Mouse (Mus musculus) lung, embryonic 14.5 days (tissue): ENCODE results near the gene Gm10273. TPM values are rescaled to one million over a fixed set of nuclear protein-coding genes. Genes with fewer than 3 reads are reported as not detected.

Experiments
- ATAC-seq: fragments of 200-750 bp; cut with Nextera tagmentation; 2 replicates; pipeline ENCODE4 v1.8.0; 2017; ENCODE audit warnings: mild to moderate bottlenecking, moderate TSS enrichment, moderate library complexity; ENCODE audit not compliant: insufficient read depth
- DNase-seq: peaks from one replicate; pipeline ENCODE4 v3.0.0-alpha.2; 2015
- H3K27ac ChIP-seq: fragments of 300-500 bp; sonication (generic); 2 replicates; pipeline ENCODE4 v1.5.1; 2014; ENCODE audit warnings: low read depth, mild to moderate bottlenecking, moderate library complexity
- H3K27me3 ChIP-seq: fragments of 300-500 bp; sonication (generic); 2 replicates; pipeline ENCODE4 v1.6.1; 2014; ENCODE audit warnings: low read length, control low read depth; ENCODE audit not compliant: insufficient read depth
- H3K36me3 ChIP-seq: fragments of 300-500 bp; sonication (generic); 2 replicates; pipeline ENCODE4 v1.6.1; 2014; ENCODE audit warnings: control low read depth; ENCODE audit not compliant: insufficient read depth
- H3K4me1 ChIP-seq: fragments of 300-500 bp; sonication (generic); 2 replicates; pipeline ENCODE4 v1.6.1; 2014; ENCODE audit warnings: antibody characterized with exemption, control low read depth; ENCODE audit not compliant: insufficient read depth
- H3K4me2 ChIP-seq: fragments of 300-500 bp; sonication (generic); 2 replicates; pipeline ENCODE4 v1.6.1; 2014; ENCODE audit warnings: mild to moderate bottlenecking
- H3K4me3 ChIP-seq: fragments of 300-500 bp; sonication (generic); 2 replicates; pipeline ENCODE4 v1.5.1; 2014; ENCODE audit warnings: low read depth, low read length
- H3K9ac ChIP-seq: fragments of 300-500 bp; sonication (generic); 2 replicates; pipeline ENCODE4 v1.6.1; 2014
- H3K9me3 ChIP-seq: fragments of 300-500 bp; sonication (generic); 2 replicates; pipeline ENCODE4 v1.6.1; 2016; ENCODE audit warnings: low read depth, low read length, control low read depth
- CTCF ChIP-seq: IDR thresholded peaks from 2 replicates; pipeline ENCODE4 v1.5.1; 2016; ENCODE audit warnings: antibody characterized with exemption, low read depth
- WGBS: fragments of 180-500 bp; shearing (Covaris S2); extraction: QIAGEN DNeasy Blood & Tissue Kit; methylation state at CpG from one replicate; pipeline ENCODE4 v1.1.7; 2014; 5-methylcytosine and 5-hydroxymethylcytosine counted together
- polyA plus RNA-seq: library from polyadenylated mRNA; unstranded; fragments of >200 nt; fragmentation: Nextera tagmentation; extraction: Ambion mirVana; gene quantifications from 2 replicates; pipeline ENCODE4 v1.2.1, GENCODE M21; 2014

Gm10273 gene
- polyA plus RNA-seq, 1 experiment from 2014 or later, result 19.0 TPM

GRCm38 (mm10) chr10:59424453-59424852 lies 29.0 kb downstream of the Gm10273 start:
- no peak overlapping the region for H3K9ac ChIP-seq
- H3K36me3 ChIP-seq, result no peaks in the 10 kb centered on the region
- H3K4me1 ChIP-seq, result no peaks in the 10 kb centered on the region
- WGBS, result 36% methylated on average over 3 of the region's 3 CpGs
- no peak for TF ChIP-seq CTCF
- no peak overlapping the region for H3K4me3 ChIP-seq
- no peaks in the 10 kb centered on the region for H3K27me3 ChIP-seq
- H3K27ac ChIP-seq, result no peak overlapping the region
- peak; percentile 24 for DNase-seq
- no peak overlapping the region for H3K4me2 ChIP-seq
- H3K9me3 ChIP-seq, result no peaks in the 10 kb centered on the region
- ATAC-seq, result no peak

- Histone ChIP-seq H3K4me1 (no peaks in the 10 kb centered on the region), H3K36me3 (no peaks in the 10 kb centered on the region), H3K4me2 (no peak overlapping the region), H3K9me3 (no peaks in the 10 kb centered on the region), H3K9ac (no peak overlapping the region), H3K4me3 (no peak overlapping the region), H3K27me3 (no peaks in the 10 kb centered on the region), H3K27ac (no peak overlapping the region)
- 79% methylated on average over 7 of the region's 7 CpGs for WGBS
- DNase-seq (peak; percentile 61), ATAC-seq (no peak)
- no peak for TF ChIP-seq CTCF
These were observed 29.9 kb downstream of the Gm10273 start for GRCm38 (mm10) chr10:59425369-59425768.

- TF ChIP-seq CTCF, result no peak
- H3K4me3 ChIP-seq, result no peak overlapping the region
- no peak overlapping the region for H3K9ac ChIP-seq
- H3K36me3 ChIP-seq, result no peaks in the 10 kb centered on the region
- WGBS, result 33% methylated on average over 4 of the region's 4 CpGs
- no peak overlapping the region for H3K27ac ChIP-seq
- no peaks in the 10 kb centered on the region for H3K27me3 ChIP-seq
- DNase-seq (no peak), ATAC-seq (no peak)
- H3K4me2 ChIP-seq, result no peak overlapping the region
- H3K4me1 ChIP-seq, result no peaks in the 10 kb centered on the region
- no peaks in the 10 kb centered on the region for H3K9me3 ChIP-seq
These were observed 30.9 kb downstream of the Gm10273 start for GRCm38 (mm10) chr10:59426371-59426770.

GRCm38 (mm10) chr10:59429448-59430135 lies 34.2 kb downstream of the Gm10273 start:
- no peak for TF ChIP-seq CTCF
- Histone ChIP-seq H3K4me3 (no peak overlapping the region), H3K27me3 (no peaks in the 10 kb centered on the region), H3K9me3 (no peaks in the 10 kb centered on the region), H3K27ac (no peak overlapping the region), H3K4me2 (no peak overlapping the region), H3K4me1 (no peaks in the 10 kb centered on the region), H3K9ac (no peak overlapping the region), H3K36me3 (no peaks in the 10 kb centered on the region)
- ATAC-seq (no peak), DNase-seq (no peak)
- 77% methylated on average over 16 of the region's 16 CpGs for WGBS

- no peak for TF ChIP-seq CTCF
- no peaks in the 10 kb centered on the region for H3K27me3 ChIP-seq
- H3K9ac ChIP-seq, result no peak overlapping the region
- H3K27ac ChIP-seq, result no peak overlapping the region
- no peaks in the 10 kb centered on the region for H3K36me3 ChIP-seq
- no peak for DNase-seq
- no peak overlapping the region for H3K4me2 ChIP-seq
- ATAC-seq, result no peak
- no peaks in the 10 kb centered on the region for H3K4me1 ChIP-seq
- 25% methylated on average over 6 of the region's 6 CpGs for WGBS
- H3K4me3 ChIP-seq, result no peak overlapping the region
- H3K9me3 ChIP-seq, result no peaks in the 10 kb centered on the region
These were observed 35.3 kb downstream of the Gm10273 start for GRCm38 (mm10) chr10:59430701-59431218.

- WGBS, result 91% methylated on average over 18 of the region's 18 CpGs
- Histone ChIP-seq H3K36me3 (no peaks in the 10 kb centered on the region), H3K9ac (no peak overlapping the region), H3K27ac (no peak overlapping the region), H3K4me1 (peaks cover 8% of the 10 kb centered on the region), H3K27me3 (no peaks in the 10 kb centered on the region), H3K4me3 (no peak overlapping the region), H3K4me2 (no peak overlapping the region), H3K9me3 (no peaks in the 10 kb centered on the region)
- no peak for ATAC-seq
- DNase-seq, result no peak
- TF ChIP-seq CTCF, result no peak
These were observed 40.3 kb downstream of the Gm10273 start for GRCm38 (mm10) chr10:59435746-59436145.

GRCm38 (mm10) chr10:59438651-59439050 lies 43.2 kb downstream of the Gm10273 start:
- 89% methylated on average over 12 of the region's 12 CpGs for WGBS
- Histone ChIP-seq H3K9ac (no peak overlapping the region), H3K27ac (no peak overlapping the region)

More at GRCm38 (mm10) chr10:59438651-59439050, 43.2 kb downstream of the Gm10273 start:
- Histone ChIP-seq H3K4me3 (no peak overlapping the region), H3K4me1 (peaks cover 15% of the 10 kb centered on the region), H3K9me3 (no peaks in the 10 kb centered on the region), H3K4me2 (no peak overlapping the region), H3K36me3 (no peaks in the 10 kb centered on the region), H3K27me3 (no peaks in the 10 kb centered on the region)
- no peak for ATAC-seq
- no peak for DNase-seq
- no peak for TF ChIP-seq CTCF
